Mouse (Mus musculus): ENCODE results near the gene St5. TPM values are rescaled to one million over a fixed set of nuclear protein-coding genes. Genes with fewer than 3 reads are reported as not detected.

The St5 gene
- total RNA-seq (2014; fragmentation: Nextera tagmentation) (8.5 and 16.1 TPM in 2 replicates), total RNA-seq (2017) (6.5 and 12.5 TPM in 2 replicates)

- peak; percentile 88 for ATAC-seq (replicated peaks; ENCODE audit: low FRiP score, low TSS enrichment, poor library complexity, severe bottlenecking)
Measured at GRCm38 (mm10) chr7:109703190-109704015, at the start of gene St5, which contains the start of gene Akip1. Gene St5 (minus strand): TSS chr7:109703605. Gene Akip1 (plus strand): TSS chr7:109703690.

GRCm38 (mm10) chr7:109752008-109752925 lies 48.9 kb upstream of the St5 start, which contains the start of gene Tmem9b:
Gene Tmem9b (minus strand): TSS chr7:109752875.
- ATAC-seq (replicated peaks; ENCODE audit: low FRiP score, low TSS enrichment, poor library complexity, severe bottlenecking), result peak; percentile 84

GRCm38 (mm10) chr7:109751427-109752007 lies 48.1 kb upstream of the St5 start:
- peak; percentile 19 for ATAC-seq (replicated peaks; ENCODE audit: low FRiP score, low TSS enrichment, poor library complexity, severe bottlenecking)

- ATAC-seq (replicated peaks; ENCODE audit: low FRiP score, low TSS enrichment, poor library complexity, severe bottlenecking), result no peak
Measured at GRCm38 (mm10) chr7:109747747-109748146, 44.3 kb upstream of the St5 start.

- no peak for ATAC-seq (replicated peaks; ENCODE audit: low FRiP score, low TSS enrichment, poor library complexity, severe bottlenecking)
Measured at GRCm38 (mm10) chr7:109741703-109742102, 38.3 kb upstream of the St5 start.

- ATAC-seq (replicated peaks; ENCODE audit: low FRiP score, low TSS enrichment, poor library complexity, severe bottlenecking), result no peak
Measured at GRCm38 (mm10) chr7:109741060-109741459, 37.7 kb upstream of the St5 start.

- no peak for ATAC-seq (replicated peaks; ENCODE audit: low FRiP score, low TSS enrichment, poor library complexity, severe bottlenecking)
Measured at GRCm38 (mm10) chr7:109739822-109740370, 36.5 kb upstream of the St5 start.

GRCm38 (mm10) chr7:109734806-109735205 lies 31.4 kb upstream of the St5 start:
- no peak for ATAC-seq (replicated peaks; ENCODE audit: low FRiP score, low TSS enrichment, poor library complexity, severe bottlenecking)

GRCm38 (mm10) chr7:109731626-109732025 lies 28.2 kb upstream of the St5 start, which contains the start of gene Ascl3:
Gene Ascl3 (minus strand): TSS chr7:109731726.
- ATAC-seq (replicated peaks; ENCODE audit: low FRiP score, low TSS enrichment, poor library complexity, severe bottlenecking), result no peak

GRCm38 (mm10) chr7:109723697-109724096 lies 20.3 kb upstream of the St5 start, which contains the start of gene BC051019:
Gene BC051019 (minus strand): TSS chr7:109723850.
- no peak for ATAC-seq (replicated peaks; ENCODE audit: low FRiP score, low TSS enrichment, poor library complexity, severe bottlenecking)

GRCm38 (mm10) chr7:109723114-109723513 lies 19.7 kb upstream of the St5 start:
- ATAC-seq (replicated peaks; ENCODE audit: low FRiP score, low TSS enrichment, poor library complexity, severe bottlenecking), result no peak

GRCm38 (mm10) chr7:109722618-109723017 lies 19.2 kb upstream of the St5 start:
- no peak for ATAC-seq (replicated peaks; ENCODE audit: low FRiP score, low TSS enrichment, poor library complexity, severe bottlenecking)

- ATAC-seq (replicated peaks; ENCODE audit: low FRiP score, low TSS enrichment, poor library complexity, severe bottlenecking), result no peak
Measured at GRCm38 (mm10) chr7:109719286-109719685, 15.9 kb upstream of the St5 start.

- no peak for ATAC-seq (replicated peaks; ENCODE audit: low FRiP score, low TSS enrichment, poor library complexity, severe bottlenecking)
Measured at GRCm38 (mm10) chr7:109713434-109713982, 10.1 kb upstream of the St5 start.

GRCm38 (mm10) chr7:109712198-109712597 lies 8.8 kb upstream of the St5 start:
- ATAC-seq (replicated peaks; ENCODE audit: low FRiP score, low TSS enrichment, poor library complexity, severe bottlenecking), result no peak

- ATAC-seq (replicated peaks; ENCODE audit: low FRiP score, low TSS enrichment, poor library complexity, severe bottlenecking), result no peak
Measured at GRCm38 (mm10) chr7:109710069-109710468, 6.7 kb upstream of the St5 start.

GRCm38 (mm10) chr7:109708961-109709382 lies 5.6 kb upstream of the St5 start:
- no peak for ATAC-seq (replicated peaks; ENCODE audit: low FRiP score, low TSS enrichment, poor library complexity, severe bottlenecking)

GRCm38 (mm10) chr7:109707023-109707785 lies 3.8 kb upstream of the St5 start:
- ATAC-seq (replicated peaks; ENCODE audit: low FRiP score, low TSS enrichment, poor library complexity, severe bottlenecking), result peak; percentile 51
